Mouse (Mus musculus) 3134 (cell line): Measurements from ENCODE around the gene Ccr9.
"Not testable (repeated sequence)": the region's sequence is repeated elsewhere in the genome, so short reads cannot be mapped to it uniquely, and the experiment has no call there.

Experiments used
- DNase-seq: peaks from one replicate; pipeline ENCODE4 v3.0.0-alpha.2; 2011; ENCODE audit warnings: low spot score; ENCODE audit not compliant: insufficient read length; ENCODE audit errors: extremely low read depth

The Ccr9 gene

GRCm38 (mm10) chr9:123678327-123679105 is at the start of gene Ccr9, which contains the start of gene Slc6a20a:
Gene Ccr9 (plus strand): TSS chr9:123678439.
Gene Slc6a20a (minus strand): TSS chr9:123678885.
- DNase-seq, result peak; percentile 24

DNA sequence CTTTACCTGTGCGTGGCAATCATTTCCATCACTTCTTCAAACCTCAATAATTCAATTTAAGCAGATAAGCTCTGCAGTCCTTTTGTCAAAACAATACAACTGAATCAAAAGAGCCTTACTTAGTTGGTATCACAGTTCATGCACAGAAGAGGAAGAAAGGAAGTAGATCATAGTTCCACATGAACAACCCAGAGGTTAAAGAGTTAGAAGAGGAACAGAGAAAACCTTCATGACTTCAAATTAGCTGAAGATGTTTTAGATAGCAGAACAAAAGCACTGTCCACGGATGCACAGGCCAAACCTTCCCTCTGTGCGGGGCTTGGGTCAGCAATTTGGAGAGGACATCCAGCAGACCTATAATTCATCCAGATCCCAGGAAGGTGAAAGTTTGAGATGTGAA is 46.6 kb upstream of the Ccr9 start:
- DNase-seq, result no peak

DNA sequence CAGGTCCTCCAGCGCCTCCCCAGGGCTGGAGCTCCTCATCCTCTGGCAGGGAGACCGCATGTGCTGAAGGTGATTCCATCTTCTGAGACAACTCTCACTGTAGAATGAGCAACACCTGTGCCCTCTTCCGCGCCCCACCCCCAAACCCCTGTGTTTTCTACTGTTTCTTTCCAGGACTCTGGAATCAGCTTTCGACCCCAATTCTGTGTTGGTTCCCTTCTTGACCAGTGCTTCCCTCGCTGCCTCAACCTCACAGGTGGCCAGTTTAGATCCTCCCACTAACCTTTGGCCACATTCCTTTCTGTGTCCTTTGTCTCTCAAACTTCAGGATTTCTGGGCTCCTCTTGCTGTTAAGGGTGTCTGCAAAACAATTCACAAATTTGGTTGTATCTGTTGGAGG is 46.0 kb upstream of the Ccr9 start, which contains the start of gene Slc6a20b:
Slc6a20b (minus strand) TSS at position 285 of the 400 bp plus-strand sequence.
- no peak for DNase-seq

GRCm38 (mm10) chr9:123632993-123633392 is 45.2 kb upstream of the Ccr9 start:
- no peak for DNase-seq

DNA sequence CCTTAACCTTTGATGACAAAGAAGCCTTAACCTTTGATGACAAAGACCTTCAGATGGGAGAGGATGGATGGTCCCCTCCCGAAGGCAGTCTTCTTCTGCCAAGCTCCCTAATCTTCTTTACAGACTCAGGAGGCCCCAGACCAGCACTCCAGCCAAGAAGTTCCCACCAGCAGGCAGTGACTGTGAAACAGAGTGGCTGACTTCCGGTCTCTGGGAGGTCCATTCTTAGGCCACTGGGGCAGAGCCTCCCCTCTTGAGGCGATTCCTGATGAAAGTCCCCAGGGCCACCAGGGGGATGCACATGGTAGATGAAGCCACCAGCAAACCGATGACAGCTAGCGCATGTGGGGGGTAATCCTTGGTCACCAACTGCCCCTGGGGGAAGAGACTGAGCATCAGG is 41.5 kb upstream of the Ccr9 start:
- no peak for DNase-seq

- DNase-seq, result no peak
Measured at GRCm38 (mm10) chr9:123638231-123638630, 40.0 kb upstream of the Ccr9 start.

DNA sequence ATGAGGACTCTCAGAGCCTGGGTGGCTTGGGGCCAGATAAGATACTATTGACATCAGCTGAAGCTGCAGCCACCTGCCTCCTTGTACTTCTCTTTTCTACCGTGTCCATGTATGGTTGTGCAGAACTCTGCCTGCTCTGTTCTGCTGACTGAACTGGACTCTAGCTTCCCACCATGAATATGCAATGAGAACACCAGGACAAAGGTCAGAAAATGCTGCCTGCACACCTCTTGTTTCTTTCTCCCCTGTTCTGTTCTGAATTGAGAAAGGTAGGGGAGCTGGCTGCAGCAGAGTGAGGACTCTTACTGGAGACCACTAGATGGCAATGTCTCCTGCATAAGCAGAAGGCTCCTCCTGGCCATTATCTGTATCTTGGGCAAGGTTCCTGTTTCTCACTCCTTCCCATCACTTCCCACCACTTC is 39.6 kb upstream of the Ccr9 start:
- DNase-seq, result no peak

- DNase-seq, result no peak
Measured at GRCm38 (mm10) chr9:123640106-123640505, 38.1 kb upstream of the Ccr9 start.

- DNase-seq, result no peak
Measured at GRCm38 (mm10) chr9:123649785-123650511, 28.3 kb upstream of the Ccr9 start.

DNA sequence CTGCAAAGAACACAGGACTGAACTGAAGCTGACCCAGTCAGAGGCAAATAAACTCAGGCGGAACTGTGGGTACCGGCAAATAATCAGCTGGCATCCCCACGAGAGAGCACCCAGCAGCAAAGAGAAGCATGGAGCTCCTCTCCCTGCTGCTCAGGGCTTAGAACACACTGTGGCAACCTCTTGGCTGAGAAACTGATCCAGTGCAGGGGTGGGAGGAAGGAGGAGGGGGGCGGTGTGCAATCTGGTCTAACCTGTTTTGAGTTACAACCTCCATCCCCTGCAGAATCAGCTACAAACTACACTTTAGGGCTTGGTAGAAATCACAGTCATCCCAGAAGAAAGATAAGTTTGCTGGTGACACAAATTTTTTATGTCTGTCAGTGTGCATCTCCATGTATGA is 26.9 kb upstream of the Ccr9 start:
- DNase-seq, result no peak

DNA sequence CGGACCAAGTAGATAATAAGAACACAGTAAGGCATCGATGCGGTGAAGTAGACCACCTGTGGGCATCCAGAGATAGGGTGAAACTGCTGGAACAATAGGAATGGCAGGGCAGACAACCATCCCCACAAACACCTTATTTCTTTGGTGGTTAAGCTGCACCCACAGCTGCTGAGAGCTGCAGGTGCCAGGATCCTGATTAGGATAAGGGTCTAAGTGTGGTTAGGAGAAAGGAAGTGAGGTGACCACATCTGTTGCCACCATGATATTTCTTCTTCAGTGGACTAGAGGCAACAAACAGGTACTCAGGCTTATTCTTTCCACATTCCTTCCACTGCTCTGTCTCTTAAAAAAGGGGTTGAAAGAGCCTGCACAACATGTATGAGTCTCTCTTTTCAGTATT is 20.8 kb upstream of the Ccr9 start:
- DNase-seq, result no peak

DNA sequence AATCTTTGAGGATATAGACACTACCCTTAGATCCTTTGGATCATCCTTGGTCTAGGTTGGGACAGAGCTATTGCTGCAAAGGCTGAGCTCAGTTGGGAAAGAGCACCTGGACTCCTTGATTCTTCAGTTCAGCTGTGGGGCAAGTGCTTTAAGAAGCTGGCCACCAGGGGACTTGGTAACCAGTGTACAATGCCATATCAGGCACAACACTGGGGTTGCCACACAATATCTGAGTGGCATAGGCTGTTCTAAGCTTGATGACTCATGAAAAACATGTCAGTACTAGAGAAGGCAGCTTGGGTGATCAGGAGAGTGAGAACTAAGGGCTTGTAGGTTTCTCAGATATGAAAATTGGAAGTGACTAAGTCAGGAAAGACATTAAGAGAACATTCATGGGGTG is 19.3 kb upstream of the Ccr9 start:
- no peak for DNase-seq

- DNase-seq, result not testable (repeated sequence)
Measured at GRCm38 (mm10) chr9:123659986-123660676, 18.1 kb upstream of the Ccr9 start.

GRCm38 (mm10) chr9:123665645-123666044 is 12.6 kb upstream of the Ccr9 start:
- no peak for DNase-seq

DNA sequence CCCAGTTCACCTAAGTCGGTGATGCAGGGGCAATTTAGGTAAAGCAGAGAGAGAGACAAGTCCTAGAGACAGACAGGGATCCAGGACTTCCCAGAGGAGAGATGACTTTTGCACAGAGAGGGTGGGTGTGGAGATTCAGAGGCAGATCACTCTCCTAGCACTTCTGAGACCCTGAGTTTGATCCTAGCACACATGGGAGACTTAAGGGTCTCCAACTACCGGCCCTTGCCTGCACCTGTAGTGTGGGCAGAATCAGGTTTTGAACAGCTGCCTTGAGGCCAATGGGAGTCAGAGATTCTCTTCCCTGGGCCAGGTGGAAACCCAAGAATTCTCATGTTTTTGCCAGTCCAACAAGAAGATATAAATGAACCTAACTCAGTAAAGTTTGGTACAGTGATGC is 959 bp downstream of the Ccr9 start:
- no peak for DNase-seq

DNA sequence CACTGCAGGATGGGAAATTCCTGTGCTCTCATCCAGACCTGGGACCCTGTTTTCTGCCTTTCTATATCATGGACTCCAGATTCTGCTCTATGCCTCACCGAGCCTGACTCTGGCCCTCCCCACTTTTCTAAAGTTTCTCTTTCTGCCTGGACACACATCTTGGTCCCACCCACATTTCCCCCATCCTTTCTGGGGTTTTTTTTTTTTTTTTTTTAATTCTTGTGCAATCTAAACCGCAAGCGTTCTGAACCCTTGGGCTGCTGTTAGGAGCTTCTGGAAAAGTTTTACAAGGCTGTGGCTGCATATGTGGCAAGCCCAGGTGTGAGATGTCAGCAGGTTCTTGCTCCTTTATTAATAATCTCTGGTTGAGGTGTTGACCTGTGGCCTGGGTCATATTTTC is 5.5 kb downstream of the Ccr9 start:
- no peak for DNase-seq

DNA sequence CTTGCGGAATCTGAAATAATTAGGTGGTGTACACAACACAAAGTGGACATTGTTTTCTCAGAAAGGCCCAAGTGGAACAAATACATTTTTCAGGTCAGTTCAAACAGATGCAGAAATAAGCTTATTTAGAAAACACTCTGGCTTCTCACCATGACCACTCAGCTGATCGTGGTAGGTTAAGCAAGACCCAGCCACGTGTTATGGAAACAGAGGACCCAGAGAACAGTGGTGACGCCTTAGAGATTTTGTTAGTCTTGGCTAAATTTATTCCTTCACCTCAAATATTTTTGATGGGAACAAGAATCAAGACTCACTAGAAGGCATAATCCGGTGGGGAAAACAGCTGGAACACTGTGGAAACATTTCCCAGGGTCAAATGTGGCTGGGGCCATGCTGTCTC is 8.0 kb downstream of the Ccr9 start:
- DNase-seq, result no peak

DNA sequence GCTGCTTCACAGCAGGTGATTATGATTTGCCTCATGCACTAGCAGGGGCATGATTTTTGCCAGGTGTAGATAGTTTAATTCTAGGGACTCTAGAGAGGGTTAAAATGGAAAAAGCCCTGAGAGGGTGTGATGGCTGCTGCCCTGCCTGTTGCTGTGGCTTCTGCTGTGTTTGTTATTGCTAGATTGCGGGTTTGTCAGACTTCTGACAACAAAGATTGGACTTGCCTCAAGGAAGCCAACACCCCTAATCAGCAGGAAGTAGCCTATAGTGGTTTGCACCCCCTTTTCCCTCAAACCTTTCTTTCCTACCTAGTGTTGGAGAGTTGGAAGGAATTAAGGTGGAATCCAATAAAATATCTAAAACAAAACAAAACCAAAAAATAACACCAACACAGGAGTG is 10.0 kb downstream of the Ccr9 start:
- DNase-seq, result no peak

- no peak for DNase-seq
Measured at GRCm38 (mm10) chr9:123695634-123696302, 17.5 kb downstream of the Ccr9 start.

- DNase-seq, result no peak
Measured at GRCm38 (mm10) chr9:123701822-123702221, 23.6 kb downstream of the Ccr9 start.

DNA sequence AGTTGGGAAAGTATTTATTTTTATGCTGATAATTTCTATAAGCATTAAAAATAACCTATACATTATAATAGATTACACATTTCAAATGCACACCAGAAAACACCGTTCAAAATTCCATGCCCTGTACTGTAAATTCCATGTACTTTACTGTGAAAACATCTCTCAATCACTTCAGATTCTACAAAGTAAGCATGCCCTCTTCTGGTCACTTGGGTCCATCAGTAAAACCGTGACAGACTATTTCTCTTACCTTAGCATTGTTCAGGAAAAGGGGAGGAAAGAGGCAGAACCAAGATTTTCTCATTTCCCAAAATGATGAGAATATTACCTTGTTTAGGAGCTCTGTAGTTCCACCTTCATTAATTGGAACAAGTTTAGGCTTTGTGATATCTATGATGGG is 31.0 kb downstream of the Ccr9 start:
- DNase-seq, result no peak
